16 mouse cellular contexts compared by ENCODE assay signal in genomic region chr1:135579111-135579510, GRCm38 (mm10). TPM values are rescaled to one million over a fixed set of nuclear protein-coding genes. Genes with fewer than 3 reads are reported as not detected.
DNase-seq lines count a peak whose midpoint lies in the region; ATAC-seq and TF ChIP-seq lines count a peak whose summit lies in the region.
"Had no signal": no experiment of that assay in that cellular context is flagged by ENCODE, and none has a peak within 500 bp of the region (broad histone marks: within the 10 kb centered on the region; RNA-seq: fewer than 3 reads in every experiment).

No protein-coding gene starts in this region.

- 36% methylated on average over 3 of the region's 3 CpGs for WGBS in midbrain, embryonic 10.5 days
- 57% methylated on average over 3 of the region's 3 CpGs for WGBS in midbrain, embryonic 11.5 days
- 14% methylated on average over 3 of the region's 3 CpGs for WGBS in limb, embryonic 14.5 days
- 87% methylated on average over 3 of the region's 3 CpGs for WGBS in cerebellum, adult 2 months

- H3K27ac ChIP-seq in midbrain, embryonic 10.5 days (replicated peaks), result no peak overlapping the region
- H3K27ac ChIP-seq in midbrain, embryonic 11.5 days (ENCODE audit: low read depth, low read length), result no peak overlapping the region
- no peak overlapping the region for H3K27ac ChIP-seq in limb, embryonic 14.5 days (replicated peaks; ENCODE audit: low read depth, low read length)
- no peak overlapping the region for H3K27ac ChIP-seq in cerebellum, adult 2 months (ENCODE audit: insufficient read depth, low read length)
- H3K27ac ChIP-seq: left cerebral cortex, adult 2 months; liver, embryonic 14.5 days; neural tube, embryonic 12.5 days had no signal

- H3K4me3 ChIP-seq in midbrain, embryonic 10.5 days, result no peak overlapping the region
- H3K4me3 ChIP-seq in midbrain, embryonic 11.5 days (ENCODE audit: low read depth, low read length), result no peak overlapping the region
- no peak overlapping the region for H3K4me3 ChIP-seq in limb, embryonic 14.5 days (replicated peaks; ENCODE audit: low read length)
- H3K4me3 ChIP-seq in cerebellum, adult 2 months (replicated peaks; ENCODE audit: insufficient read depth, low read depth, low read length), result no peak overlapping the region
- H3K4me3 ChIP-seq: left cerebral cortex, adult 2 months; neural tube, embryonic 12.5 days had no signal

- no peak for TF ChIP-seq CTCF in cerebellum, adult 2 months (IDR thresholded peaks at IDR 0.05; ENCODE audit: borderline replicate concordance, insufficient read depth, low read depth, low read length)

- no peaks in the 10 kb centered on the region for H3K9me3 ChIP-seq in midbrain, embryonic 10.5 days (replicated peaks)
- H3K9me3 ChIP-seq in midbrain, embryonic 11.5 days (ENCODE audit: control insufficient read depth, low read length), result no peaks in the 10 kb centered on the region
- H3K9me3 ChIP-seq in limb, embryonic 14.5 days (ENCODE audit: control insufficient read depth, low read length), result no peaks in the 10 kb centered on the region
- H3K9me3 ChIP-seq: neural tube, embryonic 12.5 days had no signal

- peak; percentile 27 for DNase-seq in midbrain, embryonic 10.5 days (ENCODE audit: low spot score)
- DNase-seq in midbrain, embryonic 11.5 days (ENCODE audit: low spot score, missing footprints), result no peak
- DNase-seq in forelimb bud, embryonic 11.5 days (ENCODE audit: low read depth, low spot score), result peak; percentile 87
- peak; percentile 50 for DNase-seq in limb, embryonic 14.5 days (ENCODE audit: low spot score)
- no peak for DNase-seq in cerebellum, adult 11-12 months
- DNase-seq in lung, postnatal 14 days, result no peak
- DNase-seq in cerebellum, adult 2 months, result no peak
- DNase-seq in kidney, adult 8-10 months, result no peak
- DNase-seq: cerebellum, postnatal 14 days; heart, postnatal 4 days; kidney, postnatal 36 days; right cerebral cortex, adult 18-20 months; thymus, postnatal 25 days had no signal

- H3K9ac ChIP-seq in midbrain, embryonic 11.5 days (ENCODE audit: low read length), result no peak overlapping the region
- no peak overlapping the region for H3K9ac ChIP-seq in limb, embryonic 14.5 days (ENCODE audit: low read depth, low read length, severe bottlenecking)
- H3K9ac ChIP-seq: liver, embryonic 14.5 days; neural tube, embryonic 12.5 days had no signal

- H3K4me2 ChIP-seq in midbrain, embryonic 11.5 days, result no peak overlapping the region
- peak overlapping the region; percentile 10; the same call in 1 of the 2 replicates for H3K4me2 ChIP-seq in limb, embryonic 14.5 days (replicated peaks; ENCODE audit: low read depth, low read length, severe bottlenecking)

- H3K27me3 ChIP-seq in midbrain, embryonic 10.5 days (ENCODE audit: low read depth, poor library complexity, severe bottlenecking), result peaks cover 13% of the 10 kb centered on the region
- H3K27me3 ChIP-seq in midbrain, embryonic 11.5 days (ENCODE audit: control insufficient read depth, insufficient read depth, low read length), result no peaks in the 10 kb centered on the region
- H3K27me3 ChIP-seq in limb, embryonic 14.5 days (ENCODE audit: control insufficient read depth, insufficient read depth, low read length), result no peaks in the 10 kb centered on the region
- no peaks in the 10 kb centered on the region; the same call in 1 of the 2 replicates for H3K27me3 ChIP-seq in cerebellum, adult 2 months (ENCODE audit: control insufficient read depth, insufficient read depth, low read length)
- H3K27me3 ChIP-seq: neural tube, embryonic 12.5 days had no signal

- peaks cover 10% of the 10 kb centered on the region for H3K36me3 ChIP-seq in midbrain, embryonic 10.5 days
- no peaks in the 10 kb centered on the region for H3K36me3 ChIP-seq in midbrain, embryonic 11.5 days (ENCODE audit: control insufficient read depth, insufficient read depth, low read length)
- peaks cover 3% of the 10 kb centered on the region; the same call in 1 of the 2 replicates for H3K36me3 ChIP-seq in limb, embryonic 14.5 days (ENCODE audit: control insufficient read depth, insufficient read depth, low read length)
- H3K36me3 ChIP-seq: neural tube, embryonic 12.5 days had no signal

- no peak for TF ChIP-seq POLR2A in limb, embryonic 14.5 days (IDR thresholded peaks at IDR 0.05; ENCODE audit: borderline replicate concordance, extremely low read depth, insufficient read depth, insufficient read length)
- TF ChIP-seq POLR2A in cerebellum, adult 2 months (IDR thresholded peaks at IDR 0.05; ENCODE audit: borderline replicate concordance, insufficient read depth, low read length), result no peak

- no peak for ATAC-seq in midbrain, embryonic 11.5 days (ENCODE audit: low FRiP score)
- ATAC-seq in limb, embryonic 14.5 days (ENCODE audit: low FRiP score, low read depth), result no peak

- H3K4me1 ChIP-seq in midbrain, embryonic 10.5 days, result peaks cover 88% of the 10 kb centered on the region
- peaks cover 32% of the 10 kb centered on the region for H3K4me1 ChIP-seq in midbrain, embryonic 11.5 days (ENCODE audit: control insufficient read depth, insufficient read depth, low read length)
- H3K4me1 ChIP-seq in limb, embryonic 14.5 days (ENCODE audit: control insufficient read depth, insufficient read depth, low read length), result peaks cover 76% of the 10 kb centered on the region
- no peaks in the 10 kb centered on the region; the same call in 1 of the 2 replicates for H3K4me1 ChIP-seq in cerebellum, adult 2 months (ENCODE audit: control insufficient read depth, insufficient read depth, low read length)

RNA-seq across cellular contexts. Expression of gene Nav1, which starts 28.0 kb away (rescaled TPM):
- 14.5 and 16.5 TPM in 2 replicates for polyA plus RNA-seq in midbrain, embryonic 10.5 days (2016; fragmentation: Nextera tagmentation; extraction: Ambion mirVana)
- 10.4 and 13.3 TPM in 2 replicates for polyA plus RNA-seq in midbrain, embryonic 11.5 days (2014; fragmentation: Nextera tagmentation; extraction: Ambion mirVana)
- polyA plus RNA-seq in limb, embryonic 14.5 days (2012; rRNA removed), result 26.8 and 31.8 TPM in 2 replicates
- polyA plus RNA-seq in limb, embryonic 14.5 days (2014; fragmentation: Nextera tagmentation; extraction: Ambion mirVana), result 14.4 and 17.3 TPM in 2 replicates
- 24.7 and 26.8 TPM in 2 replicates for polyA plus RNA-seq in cerebellum, adult 2 months (2012; rRNA removed)

Comparison
In these comparisons a context has a peak if more than half of its experiments do, and no peak if none do; other contexts are left out.
1. DNase-seq: peak in midbrain, embryonic 10.5 days (single experiment), forelimb bud, embryonic 11.5 days (single experiment) and limb, embryonic 14.5 days (single experiment); none in midbrain, embryonic 11.5 days (single experiment), cerebellum, adult 11-12 months (single experiment), lung, postnatal 14 days (single experiment), cerebellum, adult 2 months (0 of 2) and kidney, adult 8-10 months (0 of 2).